Mouse (Mus musculus) ES-E14 (cell line): ENCODE results near the gene Tubd1.

Experiments used
- CHD2 ChIP-seq: IDR thresholded peaks from 2 replicates; pipeline ENCODE4 v1.6.1; 2014; ENCODE audit warnings: mild to moderate bottlenecking, low read depth, low read length, inconsistent platforms
- HCFC1 ChIP-seq: IDR thresholded peaks from 2 replicates; pipeline ENCODE4 v1.6.1; 2012; ENCODE audit warnings: low read length, inconsistent platforms, borderline replicate concordance; ENCODE audit not compliant: insufficient read depth
- MAFK ChIP-seq: IDR thresholded peaks from 2 replicates; pipeline ENCODE4 v1.6.1; 2014; ENCODE audit warnings: mild to moderate bottlenecking, low read depth, low read length, inconsistent platforms; ENCODE audit not compliant: insufficient read depth
- ZC3H11A ChIP-seq: IDR thresholded peaks from 2 replicates; pipeline ENCODE4 v1.6.1; 2012; ENCODE audit warnings: low read depth, mild to moderate bottlenecking, inconsistent platforms, low read length, borderline replicate concordance
- ZNF384 ChIP-seq: IDR thresholded peaks from 2 replicates; pipeline ENCODE4 v1.6.1; 2012; ENCODE audit warnings: low read depth, low read length, inconsistent platforms

DNA sequence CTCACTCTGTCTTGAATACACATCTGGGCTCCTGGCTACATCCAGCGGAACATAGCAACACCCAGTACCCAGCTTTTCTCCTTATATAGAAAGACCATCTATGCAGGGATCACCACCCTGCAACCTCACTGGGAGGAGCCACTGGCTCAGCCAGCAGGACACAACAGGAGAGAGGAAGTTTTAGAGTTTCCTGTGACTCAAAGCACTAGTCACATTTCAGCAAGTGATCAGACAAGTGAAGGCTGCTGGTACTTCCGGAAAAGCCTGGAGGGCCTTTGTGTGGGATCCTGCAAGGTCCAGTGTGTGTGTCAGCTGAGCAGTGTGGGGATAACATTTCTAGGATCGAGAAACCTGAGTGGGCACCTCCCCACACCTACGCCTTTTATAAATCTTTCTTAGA lies 32.4 kb downstream of the Tubd1 start:
- TF ChIP-seq ZNF384 (no peak), ZC3H11A (no peak), MAFK (no peak), HCFC1 (no peak), CHD2 (no peak)
